Mouse (Mus musculus) cerebellum, adult 2 months (tissue): ENCODE results near the gene Armc5.

Experiments
- CTCF ChIP-seq: fragments of 200-500 bp; IDR thresholded peaks from 2 replicates; pipeline ENCODE4 v1.5.1; 2011; ENCODE audit warnings: low read depth, mild to moderate bottlenecking, control low read depth, low read length, moderate library complexity, borderline replicate concordance; ENCODE audit not compliant: insufficient read depth
- POLR2A ChIP-seq: fragments of 200-500 bp; IDR thresholded peaks from 2 replicates; pipeline ENCODE4 v1.6.1; 2011; ENCODE audit warnings: low read length, control low read depth, borderline replicate concordance; ENCODE audit not compliant: insufficient read depth

DNA sequence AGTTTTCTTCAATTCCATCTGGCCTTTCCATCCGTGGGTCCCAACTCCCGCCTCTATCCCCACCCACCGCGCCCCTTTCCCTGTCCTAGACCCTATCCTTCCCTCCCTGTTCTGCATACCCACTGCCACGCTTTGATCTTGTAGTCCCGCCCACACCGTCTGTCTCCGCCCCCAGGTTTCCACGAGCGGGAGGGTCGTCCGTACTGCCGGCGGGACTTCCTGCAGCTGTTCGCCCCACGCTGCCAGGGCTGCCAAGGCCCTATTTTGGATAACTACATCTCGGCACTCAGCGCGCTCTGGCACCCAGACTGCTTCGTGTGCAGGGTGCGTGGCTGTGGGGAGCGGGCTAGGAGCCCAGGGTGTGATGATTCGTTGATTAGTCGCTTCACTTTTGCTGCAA is 15.5 kb downstream of the Armc5 start:
- no peak for TF ChIP-seq CTCF
- TF ChIP-seq POLR2A, result no peak
